Mouse (Mus musculus): ENCODE data around the gene Esrrg.

Esrrg gene

GRCm38 (mm10) chr1:187608261-187608921, at the start of gene Esrrg:
Esrrg (plus strand) TSS chr1:187608791.
- no peak for DNase-seq (ENCODE audit: low spot score in 2 of 2)

- DNase-seq (ENCODE audit: low spot score in 2 of 2) = no peak
Observed at GRCm38 (mm10) chr1:187583982-187584381, 24.6 kb upstream of the Esrrg start.

GRCm38 (mm10) chr1:187586541-187587075, 22.0 kb upstream of the Esrrg start:
- no peak for DNase-seq (ENCODE audit: low spot score in 2 of 2)

- DNase-seq (ENCODE audit: low spot score in 2 of 2) = no peak
Observed at GRCm38 (mm10) chr1:187602942-187603341, 5.6 kb upstream of the Esrrg start.

GRCm38 (mm10) chr1:187604063-187604484, 4.5 kb upstream of the Esrrg start:
- DNase-seq (ENCODE audit: low spot score in 2 of 2) = no peak

- no peak for DNase-seq (ENCODE audit: low spot score in 2 of 2)
Observed at GRCm38 (mm10) chr1:187604691-187605310, 3.8 kb upstream of the Esrrg start.

- DNase-seq (ENCODE audit: low spot score in 2 of 2) = no peak
Observed at GRCm38 (mm10) chr1:187605391-187606270, 3.0 kb upstream of the Esrrg start.

- no peak for DNase-seq (ENCODE audit: low spot score in 2 of 2)
Observed at GRCm38 (mm10) chr1:187606271-187607040, 2.1 kb upstream of the Esrrg start.

- no peak for DNase-seq (ENCODE audit: low spot score in 2 of 2)
Observed at GRCm38 (mm10) chr1:187607065-187608047, 1.2 kb upstream of the Esrrg start.

- no peak for DNase-seq (ENCODE audit: low spot score in 2 of 2)
Observed at GRCm38 (mm10) chr1:187609021-187609852, 646 bp downstream of the Esrrg start.

- no peak for DNase-seq (ENCODE audit: low spot score in 2 of 2)
Observed at GRCm38 (mm10) chr1:187609853-187610230, 1.3 kb downstream of the Esrrg start.

- DNase-seq (ENCODE audit: low spot score in 2 of 2) = no peak
Observed at GRCm38 (mm10) chr1:187610336-187610948, 1.9 kb downstream of the Esrrg start.

- DNase-seq (ENCODE audit: low spot score in 2 of 2) = no peak
Observed at GRCm38 (mm10) chr1:187611925-187612324, 3.3 kb downstream of the Esrrg start.

- no peak for DNase-seq (ENCODE audit: low spot score in 2 of 2)
Observed at GRCm38 (mm10) chr1:187613277-187613676, 4.7 kb downstream of the Esrrg start.

- DNase-seq (ENCODE audit: low spot score in 2 of 2) = no peak
Observed at GRCm38 (mm10) chr1:187623981-187624380, 15.4 kb downstream of the Esrrg start.

- no peak for DNase-seq (ENCODE audit: low spot score in 2 of 2)
Observed at GRCm38 (mm10) chr1:187630361-187630760, 21.8 kb downstream of the Esrrg start.

- no peak for DNase-seq (ENCODE audit: low spot score in 2 of 2)
Observed at GRCm38 (mm10) chr1:187631486-187631885, 22.9 kb downstream of the Esrrg start.

- no peak for DNase-seq (ENCODE audit: low spot score in 2 of 2)
Observed at GRCm38 (mm10) chr1:187645258-187645657, 36.7 kb downstream of the Esrrg start.

GRCm38 (mm10) chr1:187648551-187648950, 40.0 kb downstream of the Esrrg start:
- no peak for DNase-seq (ENCODE audit: low spot score in 2 of 2)

Data from natural killer cell, adult 2 months (primary cell).